Mouse (Mus musculus): ENCODE results near the gene Aptx.

The Aptx gene

DNA sequence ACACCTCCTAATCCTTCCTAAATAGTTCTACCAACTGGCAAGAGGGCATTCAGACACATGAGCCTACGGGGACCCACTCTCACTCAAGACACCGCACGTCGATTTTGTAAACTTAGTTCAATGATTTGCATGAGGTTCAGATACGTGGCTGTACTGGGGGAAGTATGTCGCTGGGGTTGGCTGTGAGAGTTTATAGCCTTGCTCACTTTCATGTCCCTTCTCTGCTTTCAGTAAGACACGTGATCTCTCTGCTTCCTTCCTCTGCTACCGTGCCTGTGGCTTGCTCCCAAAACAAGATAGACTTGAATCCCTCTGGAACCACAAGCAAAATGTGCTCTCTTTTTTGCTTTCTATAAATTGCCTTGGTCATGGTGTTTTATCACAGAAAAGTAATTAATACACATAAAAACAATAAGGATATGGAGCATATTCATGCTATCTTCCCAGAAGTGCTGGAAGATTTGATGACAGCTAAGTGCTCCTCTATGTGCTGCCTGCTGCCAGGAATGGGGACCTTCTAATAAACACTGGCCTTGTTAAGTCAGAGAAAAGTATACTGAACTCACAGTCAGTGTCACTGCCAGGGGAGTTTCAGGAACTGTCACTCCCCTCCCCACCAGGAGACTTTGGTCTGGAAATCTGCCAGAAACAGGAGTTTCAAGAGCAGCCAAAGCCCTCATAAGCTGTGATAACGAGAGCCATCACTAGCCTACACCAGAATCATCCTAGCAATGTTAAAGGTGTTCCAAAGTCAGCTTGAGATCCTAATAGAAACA is 36.6 kb downstream of the Aptx start:
- no peak for DNase-seq

DNA sequence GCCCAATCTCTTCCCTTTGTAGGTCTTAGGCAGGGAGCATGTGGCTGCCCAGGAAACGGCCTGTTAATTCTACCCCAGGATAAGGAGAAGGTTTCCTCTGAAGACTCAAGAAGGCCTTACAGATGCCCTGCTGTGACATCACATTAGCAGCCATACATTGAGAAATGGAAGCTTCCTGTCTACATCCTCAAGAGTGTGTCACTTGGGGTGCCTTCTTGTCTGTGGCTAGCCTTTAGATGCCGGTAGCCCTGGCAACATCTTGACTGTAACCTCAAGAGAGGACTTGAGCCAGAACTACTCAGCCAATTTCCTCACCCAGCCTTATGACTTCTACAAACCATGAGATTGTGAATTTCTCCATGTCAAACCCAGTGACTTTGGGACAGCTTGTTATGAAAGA is 51.9 kb downstream of the Aptx start:
- no peak for DNase-seq

DNA sequence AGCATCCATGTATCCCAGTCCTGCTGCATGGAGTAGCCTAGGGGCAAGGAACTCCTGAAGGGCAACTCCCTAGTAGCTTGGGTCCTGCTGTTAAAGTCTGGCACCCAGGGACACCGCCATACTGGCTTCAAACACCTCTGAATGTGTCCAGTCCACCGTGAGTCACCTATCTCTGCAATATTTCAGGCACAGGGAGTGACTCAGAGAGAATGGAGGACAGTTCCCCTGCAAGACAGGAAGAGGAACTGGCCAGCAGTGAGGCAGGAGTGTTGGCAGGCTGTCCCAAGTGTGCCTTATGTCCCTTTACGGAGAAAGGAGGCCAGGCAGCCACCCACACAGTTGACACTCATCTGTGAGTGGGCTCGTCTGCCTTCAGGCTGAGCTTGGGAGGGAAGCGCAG is 53.9 kb downstream of the Aptx start:
- DNase-seq, result no peak

DNA sequence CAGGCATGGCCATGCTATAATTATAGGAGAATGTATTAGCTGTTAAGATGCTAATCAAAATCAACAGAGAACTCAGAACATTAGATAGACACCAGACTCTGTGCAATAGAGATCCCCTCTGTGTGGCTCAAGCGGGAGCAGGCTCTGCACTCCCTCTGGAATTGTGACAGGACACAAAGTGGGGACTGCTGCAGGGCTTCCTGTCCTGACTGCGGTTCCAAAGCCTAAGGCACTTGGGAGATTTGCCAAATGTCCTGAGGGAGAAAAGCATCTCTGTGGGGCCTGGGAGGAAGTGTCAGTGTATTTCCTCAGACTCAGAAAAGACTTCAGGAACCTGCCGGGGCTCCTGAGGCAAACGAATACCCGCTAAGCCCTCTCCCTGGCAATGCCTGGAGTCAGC is 59.4 kb downstream of the Aptx start:
- no peak for DNase-seq

DNA sequence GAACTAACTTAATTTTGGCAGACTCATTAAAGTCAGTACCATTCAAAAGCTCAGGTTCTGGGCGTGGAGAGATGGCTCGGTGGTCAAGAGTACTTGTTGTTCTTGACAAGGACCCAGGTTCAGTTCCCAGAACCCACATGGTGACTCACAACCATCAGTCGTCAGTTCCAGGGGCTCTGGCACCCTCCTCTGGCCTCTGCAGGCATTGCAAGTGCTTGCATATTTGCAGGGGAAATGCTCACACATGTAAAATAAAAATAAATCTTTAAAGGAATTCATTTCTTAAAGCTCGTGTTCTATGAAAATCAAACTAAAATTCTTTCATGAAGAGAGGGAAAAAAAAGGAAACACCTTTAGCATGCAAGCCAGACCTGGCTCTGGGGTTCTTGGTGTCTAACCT is 62.0 kb downstream of the Aptx start:
- no peak for DNase-seq

Data from lung, postnatal 36 days (tissue).